Mouse (Mus musculus) lung, embryonic 16.5 days (tissue): Measurements from ENCODE around the gene Mrpl23. TPM values are rescaled to one million over a fixed set of nuclear protein-coding genes. Genes with fewer than 3 reads are reported as not detected.
A peak's percentile ranks its signal among the peaks of the same experiment; 100 is the strongest.

Experiments
- ATAC-seq: fragments of 200-750 bp; cut with Nextera tagmentation; 2 replicates; pipeline ENCODE4 v1.8.0; 2017; ENCODE audit warnings: low read depth, mild to moderate bottlenecking, moderate library complexity
- H3K27ac ChIP-seq: fragments of 300-500 bp; sonication (generic); 2 replicates; pipeline ENCODE4 v1.5.1; 2014; ENCODE audit warnings: mild to moderate bottlenecking, control low read depth, low read length
- H3K27me3 ChIP-seq: fragments of 300-500 bp; sonication (generic); 2 replicates; pipeline ENCODE4 v1.6.1; 2014; ENCODE audit warnings: low read depth, low read length, mixed read lengths; ENCODE audit not compliant: control insufficient read depth, insufficient read depth
- H3K36me3 ChIP-seq: fragments of 300-500 bp; sonication (generic); 2 replicates; pipeline ENCODE4 v1.6.1; 2014; ENCODE audit warnings: low read length; ENCODE audit not compliant: control insufficient read depth, insufficient read depth
- H3K4me1 ChIP-seq: fragments of 300-500 bp; sonication (generic); replicated peaks from 2 replicates; pipeline ENCODE4 v1.6.1; 2014; ENCODE audit warnings: low read length, mixed read lengths; ENCODE audit not compliant: control insufficient read depth, insufficient read depth
- H3K4me2 ChIP-seq: fragments of 300-500 bp; sonication (generic); 2 replicates; pipeline ENCODE4 v1.6.1; 2014; ENCODE audit warnings: low read depth, low read length, control low read depth
- H3K4me3 ChIP-seq: fragments of 300-500 bp; sonication (generic); 2 replicates; pipeline ENCODE4 v1.5.1; 2014; ENCODE audit warnings: mild to moderate bottlenecking, low read length, control low read depth
- H3K9ac ChIP-seq: fragments of 300-500 bp; sonication (generic); 2 replicates; pipeline ENCODE4 v1.6.1; 2014; ENCODE audit warnings: low read length, control low read depth
- H3K9me3 ChIP-seq: fragments of 300-500 bp; sonication (generic); 2 replicates; pipeline ENCODE4 v1.6.1; 2016; ENCODE audit warnings: low read length; ENCODE audit not compliant: control insufficient read depth
- WGBS: fragments of 180-500 bp; shearing (Covaris S2); extraction: QIAGEN DNeasy Blood & Tissue Kit; methylation state at CpG from one replicate; pipeline ENCODE4 v1.1.7; 2014; 5-methylcytosine and 5-hydroxymethylcytosine counted together
- polyA plus RNA-seq: library from polyadenylated mRNA; unstranded; fragments of >200 nt; fragmentation: Nextera tagmentation; extraction: Ambion mirVana; gene quantifications from 2 replicates; pipeline ENCODE4 v1.2.1, GENCODE M21; 2015

The Mrpl23 gene
- polyA plus RNA-seq, 1 experiment from 2014 or later = 22.4 TPM

DNA sequence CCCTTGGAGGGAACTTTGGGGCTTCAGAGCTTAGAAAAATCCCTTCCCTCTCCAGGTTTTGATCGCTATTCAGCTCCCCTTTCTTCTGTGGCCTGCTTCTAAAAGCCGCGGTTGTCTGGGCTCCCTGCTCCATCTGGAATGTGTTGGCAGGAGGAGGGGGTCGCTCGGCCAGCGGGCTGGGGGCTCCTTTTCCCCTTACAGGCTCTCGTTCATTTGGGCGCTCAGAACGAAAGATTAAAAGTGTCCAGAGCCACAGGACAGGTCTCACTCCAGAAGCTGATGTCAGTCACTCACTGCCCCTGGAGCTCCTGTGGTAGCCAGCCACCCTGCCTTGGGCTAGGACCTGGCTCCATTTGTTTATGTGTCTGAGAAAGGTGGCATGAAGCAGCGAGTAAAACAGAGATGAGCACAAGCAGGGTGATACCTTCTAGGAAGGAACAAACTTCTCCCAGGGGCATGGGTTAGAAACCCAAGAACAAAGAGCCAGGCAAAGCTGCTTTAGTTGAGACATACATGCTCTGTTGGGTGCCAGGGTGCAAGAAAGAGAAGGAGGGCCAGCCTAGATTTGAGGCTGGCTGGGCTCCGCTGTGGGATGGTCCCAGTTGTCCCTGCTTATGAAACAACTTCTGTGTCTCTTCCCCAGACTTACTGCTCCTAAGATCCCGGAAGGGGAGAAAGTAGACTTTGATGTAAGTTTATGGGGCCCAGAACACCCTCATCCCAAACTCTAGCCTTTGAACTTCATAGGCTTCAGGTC, 22.3 kb upstream of the Mrpl23 start:
- H3K27ac ChIP-seq = peak overlapping the region; percentile 91
- peak; percentile 73 for ATAC-seq
- no peak overlapping the region for H3K4me3 ChIP-seq
- 16% methylated on average over 12 of the region's 12 CpGs for WGBS
- no peaks in the 10 kb centered on the region for H3K36me3 ChIP-seq
- H3K4me1 ChIP-seq = peaks cover 26% of the 10 kb centered on the region
- H3K27me3 ChIP-seq = no peaks in the 10 kb centered on the region
- no peak overlapping the region for H3K4me2 ChIP-seq
- peak overlapping the region; percentile 52 for H3K9ac ChIP-seq
- H3K9me3 ChIP-seq = no peaks in the 10 kb centered on the region

DNA sequence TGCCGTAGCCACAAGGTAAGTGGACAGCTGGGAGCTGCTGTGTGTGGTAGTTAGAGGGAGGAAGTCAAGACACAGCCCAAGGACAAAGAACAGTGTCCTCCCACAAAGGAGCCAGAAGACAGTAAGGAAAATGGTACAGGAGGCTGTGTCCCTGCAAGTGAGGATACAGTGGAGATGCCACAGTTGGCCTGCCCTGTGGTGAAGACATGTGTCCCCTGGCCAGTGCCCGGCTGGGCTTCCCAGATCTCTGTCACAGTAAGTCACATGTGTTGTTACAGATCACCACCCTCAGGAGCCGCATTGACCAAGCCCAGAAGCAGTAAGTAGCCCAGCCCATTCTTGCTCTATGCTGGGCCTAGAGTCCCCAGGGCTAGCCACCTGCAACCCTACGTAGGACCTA, 18.4 kb upstream of the Mrpl23 start:
- WGBS = 83% methylated on average over 4 of the region's 4 CpGs

DNA sequence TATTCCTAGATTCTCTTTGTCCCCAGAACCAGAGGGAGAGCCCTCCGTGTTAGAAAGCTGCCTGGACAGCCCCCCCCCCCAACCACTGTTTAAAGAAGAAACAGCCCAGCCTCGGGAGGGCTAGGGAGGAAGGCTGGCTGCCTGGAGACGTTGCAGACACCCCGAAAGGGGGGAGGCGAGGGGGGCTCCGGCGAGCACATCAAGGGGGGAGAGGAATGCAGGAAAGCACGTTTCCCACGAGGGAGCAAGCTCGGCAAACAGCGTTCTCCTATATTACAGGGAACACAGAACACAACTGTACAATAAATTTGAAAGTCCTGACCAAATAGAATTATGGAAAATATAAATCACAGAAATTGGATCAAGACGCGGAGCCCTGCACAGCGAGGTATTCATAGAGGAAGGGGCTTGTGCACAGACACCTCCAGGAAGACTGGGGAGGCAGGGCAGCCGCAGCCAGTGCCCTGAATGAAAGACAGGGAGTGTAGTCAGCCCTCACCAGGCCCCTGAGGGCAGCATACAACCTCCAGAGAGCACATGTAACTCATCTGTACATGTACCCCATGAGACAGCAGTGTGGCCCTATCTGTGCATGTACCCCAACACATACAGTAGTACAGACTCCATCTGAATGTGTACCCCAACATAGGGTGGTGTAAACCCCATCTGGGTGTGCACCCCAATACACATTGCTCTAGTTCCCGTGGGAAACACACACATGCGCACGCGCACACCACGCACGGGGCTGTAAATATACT, 16.1 kb upstream of the Mrpl23 start:
- peak overlapping the region; percentile 44 for H3K9ac ChIP-seq
- peak; percentile 88 for ATAC-seq
- H3K36me3 ChIP-seq = no peaks in the 10 kb centered on the region
- peak overlapping the region; percentile 76 for H3K27ac ChIP-seq
- 0 out of 2 replicates have a peak overlapping the region, but pooled peaks have one; percentile 1 for H3K4me3 ChIP-seq
- peak overlapping the region; percentile 45; the same call in 1 of the 2 replicates for H3K4me2 ChIP-seq
- WGBS = 31% methylated on average over 21 of the region's 21 CpGs
- H3K4me1 ChIP-seq = peaks cover 22% of the 10 kb centered on the region
- no peaks in the 10 kb centered on the region for H3K27me3 ChIP-seq
- no peaks in the 10 kb centered on the region for H3K9me3 ChIP-seq

More for the DNA sequence above, 18.4 kb upstream of the Mrpl23 start:
- no peak overlapping the region for H3K9ac ChIP-seq
- no peak for ATAC-seq
- H3K9me3 ChIP-seq = no peaks in the 10 kb centered on the region
- H3K27me3 ChIP-seq = no peaks in the 10 kb centered on the region
- H3K27ac ChIP-seq = no peak overlapping the region
- no peak overlapping the region for H3K4me2 ChIP-seq
- H3K36me3 ChIP-seq = no peaks in the 10 kb centered on the region
- H3K4me1 ChIP-seq = peaks cover 32% of the 10 kb centered on the region
- no peak overlapping the region for H3K4me3 ChIP-seq

DNA sequence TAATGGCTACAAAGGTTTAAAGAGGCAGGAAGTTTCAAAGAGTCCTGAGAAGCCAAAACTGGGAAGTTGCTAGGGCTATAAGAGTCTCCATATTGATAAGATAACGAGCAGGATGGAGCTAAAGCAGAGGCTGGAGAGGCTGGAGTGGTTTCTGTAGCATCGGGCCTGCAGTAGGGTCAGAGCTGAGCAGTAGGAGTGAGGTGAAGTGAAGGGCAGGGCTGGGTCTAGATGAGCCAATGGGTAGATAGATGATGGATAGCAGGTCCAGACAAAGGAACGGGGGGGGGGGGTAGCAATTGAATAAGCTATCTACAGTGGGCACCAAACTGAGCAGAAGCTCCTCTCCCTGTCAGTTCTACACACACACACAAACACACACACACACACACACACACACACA, 15.0 kb upstream of the Mrpl23 start:
- no peak overlapping the region for H3K9ac ChIP-seq
- no peaks in the 10 kb centered on the region for H3K36me3 ChIP-seq
- H3K9me3 ChIP-seq = no peaks in the 10 kb centered on the region
- 38% methylated on average over 2 of the region's 3 CpGs for WGBS
- H3K4me3 ChIP-seq = no peak overlapping the region
- no peak overlapping the region for H3K4me2 ChIP-seq
- H3K27me3 ChIP-seq = no peaks in the 10 kb centered on the region
- no peak for ATAC-seq
- H3K4me1 ChIP-seq = peaks cover 24% of the 10 kb centered on the region
- H3K27ac ChIP-seq = no peak overlapping the region

DNA sequence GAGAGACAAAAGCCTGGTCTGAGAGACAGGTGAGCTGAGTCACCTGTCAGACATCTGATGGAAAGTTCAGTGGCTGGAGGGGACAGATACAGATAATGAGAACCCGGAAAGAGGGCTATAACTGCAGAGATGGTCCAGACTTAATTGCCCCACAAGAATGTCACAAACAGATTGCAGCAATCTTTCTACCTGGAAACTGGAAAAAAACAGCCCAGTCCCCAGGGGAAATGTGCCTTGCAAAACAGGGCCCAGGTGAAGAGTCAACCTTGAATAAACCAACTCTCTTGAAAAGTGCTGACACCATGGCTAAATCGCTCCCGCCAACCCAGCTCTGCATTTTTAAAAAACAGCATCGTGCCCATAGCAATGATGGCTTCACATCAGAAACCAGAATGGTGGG, 12.2 kb upstream of the Mrpl23 start:
- no peaks in the 10 kb centered on the region for H3K9me3 ChIP-seq
- no peaks in the 10 kb centered on the region for H3K27me3 ChIP-seq
- no peak overlapping the region for H3K27ac ChIP-seq
- H3K36me3 ChIP-seq = no peaks in the 10 kb centered on the region
- no peak for ATAC-seq
- H3K4me1 ChIP-seq = peaks cover 41% of the 10 kb centered on the region
- 81% methylated on average over 4 of the region's 4 CpGs for WGBS
- no peak overlapping the region for H3K4me3 ChIP-seq
- H3K9ac ChIP-seq = no peak overlapping the region
- no peak overlapping the region for H3K4me2 ChIP-seq

DNA sequence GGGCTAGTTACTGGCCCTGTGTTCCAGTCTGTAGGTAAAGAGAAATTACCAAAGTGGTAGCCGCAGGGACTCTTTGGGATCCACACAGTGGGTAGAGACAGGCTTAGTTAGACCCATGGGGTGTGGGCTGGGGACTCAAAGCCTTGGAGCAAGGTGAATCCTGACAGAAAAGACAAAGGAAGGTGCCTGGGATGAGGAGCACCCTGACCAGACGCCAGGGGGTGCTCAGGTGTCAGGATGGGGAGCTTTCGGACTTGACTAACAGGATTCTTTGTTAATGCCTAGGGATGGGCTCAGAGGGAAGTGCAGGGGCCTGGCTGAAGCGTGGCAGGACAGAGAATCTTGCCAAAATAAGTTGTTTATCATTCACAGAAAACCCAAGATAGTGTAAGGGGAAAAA, 10.1 kb upstream of the Mrpl23 start:
- ATAC-seq = 0 out of 2 replicates have a peak, but pooled peaks have one; percentile 49
- Histone ChIP-seq H3K4me1 (peaks cover 35% of the 10 kb centered on the region), H3K27ac (peak overlapping the region; percentile 64), H3K36me3 (no peaks in the 10 kb centered on the region), H3K4me3 (no peak overlapping the region), H3K4me2 (no peak overlapping the region), H3K9ac (no peak overlapping the region), H3K9me3 (no peaks in the 10 kb centered on the region), H3K27me3 (no peaks in the 10 kb centered on the region)
- WGBS = 35% methylated on average over 4 of the region's 4 CpGs

DNA sequence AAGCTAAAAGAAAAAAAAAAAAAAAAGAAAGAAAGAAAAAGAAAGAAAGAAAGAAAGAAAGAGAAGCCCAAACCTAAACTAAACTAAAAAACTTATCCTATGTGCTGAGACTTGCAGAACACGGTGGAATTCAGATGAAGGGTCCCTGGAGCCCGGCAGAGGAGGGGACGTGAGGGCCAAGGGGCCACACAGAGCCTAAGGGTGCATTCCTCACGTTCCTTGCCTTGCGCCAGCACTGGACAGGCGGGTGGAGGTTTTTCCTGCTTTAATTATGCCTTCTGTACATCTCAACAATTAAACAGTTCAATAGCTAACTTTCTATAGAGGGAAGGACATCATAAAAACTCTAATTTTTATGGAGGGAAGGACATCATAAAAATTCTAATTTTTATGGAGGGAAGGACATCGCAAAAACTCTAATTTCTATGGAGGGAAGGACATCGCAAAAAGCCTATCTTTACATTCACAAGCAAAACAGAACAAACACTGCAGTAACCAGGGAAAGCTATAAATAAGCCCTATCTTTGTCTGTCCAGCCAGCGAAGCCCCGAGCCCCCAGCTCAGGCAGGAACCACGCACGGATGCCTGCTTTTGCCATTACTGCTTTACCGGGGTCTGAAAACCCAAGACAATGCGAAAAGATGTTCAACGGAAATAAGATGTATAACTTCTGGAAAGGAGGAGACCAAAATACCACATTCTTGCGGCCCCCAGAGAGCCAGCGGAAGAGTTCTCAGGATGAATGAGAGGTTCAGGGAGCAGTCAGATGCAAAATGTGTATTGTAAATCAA, 9.1 kb upstream of the Mrpl23 start:
- Histone ChIP-seq H3K27ac (peak overlapping the region; percentile 64), H3K9me3 (no peaks in the 10 kb centered on the region), H3K4me3 (no peak overlapping the region), H3K27me3 (no peaks in the 10 kb centered on the region), H3K9ac (peak overlapping the region; percentile 12; the same call in 1 of the 2 replicates), H3K36me3 (no peaks in the 10 kb centered on the region), H3K4me1 (peaks cover 35% of the 10 kb centered on the region), H3K4me2 (no peak overlapping the region)
- no peak for ATAC-seq
- WGBS = 31% methylated on average over 17 of the region's 17 CpGs

DNA sequence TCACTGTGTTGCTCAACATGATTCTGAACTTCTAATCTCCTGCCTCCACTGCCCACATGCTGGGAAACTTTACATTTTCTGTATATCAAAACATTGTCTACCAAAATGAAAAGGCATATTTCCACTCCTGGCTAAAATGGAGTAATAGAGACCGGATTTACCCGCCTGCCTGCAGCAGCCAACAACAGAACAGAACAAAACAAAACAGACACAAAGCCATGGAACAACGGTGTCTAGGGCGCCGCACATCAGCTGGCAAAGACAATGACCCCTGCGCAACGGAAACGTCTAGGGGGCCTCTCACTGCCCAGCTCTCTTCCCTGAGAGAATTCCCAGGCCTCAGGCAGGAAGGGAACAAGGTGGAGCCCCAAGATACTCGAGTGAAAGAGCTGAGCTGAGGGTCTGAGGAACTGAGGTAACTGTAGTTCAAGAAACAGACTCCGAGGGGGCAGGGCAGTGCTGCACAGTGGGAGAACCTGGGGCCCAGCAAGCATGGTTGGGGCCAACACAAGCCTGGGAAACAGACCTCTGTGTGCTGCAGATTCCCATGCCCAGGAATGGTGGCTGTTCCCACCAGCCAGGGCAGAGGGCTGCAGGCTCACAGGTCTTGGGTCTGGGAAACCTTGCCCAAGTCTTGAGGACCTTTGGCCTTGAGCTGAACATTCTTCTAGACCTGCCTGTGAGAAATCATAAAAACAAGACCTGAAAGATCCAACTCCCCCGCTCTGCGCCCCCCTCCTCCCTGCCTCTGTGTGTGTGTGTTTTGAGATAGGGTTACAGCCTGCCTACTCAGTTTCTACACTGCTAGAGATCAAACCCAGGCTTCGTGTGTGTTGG, 6.9 kb upstream of the Mrpl23 start:
- Histone ChIP-seq H3K9ac (peak overlapping the region; percentile 42), H3K36me3 (no peaks in the 10 kb centered on the region), H3K4me3 (no peak overlapping the region), H3K4me2 (no peak overlapping the region), H3K4me1 (peaks cover 35% of the 10 kb centered on the region), H3K27me3 (no peaks in the 10 kb centered on the region), H3K27ac (peak overlapping the region; percentile 83), H3K9me3 (no peaks in the 10 kb centered on the region)
- ATAC-seq = peak; percentile 63
- WGBS = 40% methylated on average over 13 of the region's 13 CpGs
